Mouse (Mus musculus): ENCODE data around the gene Ank. TPM values are rescaled to one million over a fixed set of nuclear protein-coding genes. Genes with fewer than 3 reads are reported as not detected.
A peak's percentile ranks its signal among the peaks of the same experiment; 100 is the strongest.
"Not testable (repeated sequence)": the region's sequence is repeated elsewhere in the genome, so short reads cannot be mapped to it uniquely, and the experiment has no call there.

The Ank gene
- polyA plus RNA-seq, 1 experiment from 2014 or later = 15.0 TPM

DNA sequence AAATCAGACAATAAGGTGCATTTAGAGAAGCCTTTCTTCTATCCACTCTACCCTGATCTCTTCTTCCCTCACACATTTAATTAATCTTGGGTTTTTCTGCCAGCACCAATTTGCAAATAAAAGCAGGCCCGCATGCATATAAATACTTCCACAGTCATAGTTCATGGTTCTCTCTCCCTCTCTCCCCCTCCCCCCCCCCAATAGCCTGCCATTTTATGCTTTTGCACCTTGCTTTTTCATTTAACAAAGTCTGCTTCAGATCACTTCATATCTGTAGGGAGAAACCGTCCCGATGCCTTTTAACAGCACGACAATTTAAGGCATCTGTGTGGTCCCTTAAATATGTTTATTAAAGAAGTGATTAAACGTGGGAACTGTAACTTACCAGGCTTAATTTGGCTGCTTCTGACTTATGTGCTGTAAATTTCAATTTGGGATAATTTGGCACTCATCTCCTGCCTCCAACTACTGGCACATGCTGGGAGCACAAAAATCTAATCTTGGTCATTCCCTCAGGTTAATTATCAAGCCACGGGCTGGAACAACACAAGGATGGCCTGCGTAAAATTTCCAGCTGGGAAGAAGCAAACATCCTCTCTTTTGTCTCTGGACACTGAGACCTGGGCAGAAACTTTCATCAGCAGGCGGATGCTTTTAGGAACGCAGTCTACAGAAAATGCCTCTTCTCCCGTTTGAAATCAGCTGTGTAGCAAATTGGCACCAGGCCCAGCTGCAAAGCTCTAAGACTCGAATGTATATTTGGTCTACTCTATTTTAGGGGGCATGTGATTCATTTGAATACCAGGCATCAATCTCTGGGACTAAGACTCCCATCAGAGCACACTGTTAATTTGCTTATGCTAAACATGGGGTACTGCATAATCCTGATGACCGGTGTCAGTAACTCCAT lies 4.9 kb upstream of the Ank start:
- no peak overlapping the region for H3K4me2 ChIP-seq (ENCODE audit: low read length)
- H3K36me3 ChIP-seq (ENCODE audit: control insufficient read depth, insufficient read depth, low read length) = no peaks in the 10 kb centered on the region
- H3K4me1 ChIP-seq (ENCODE audit: control insufficient read depth, insufficient read depth, low read length) = peaks cover 13% of the 10 kb centered on the region
- H3K9me3 ChIP-seq (ENCODE audit: control insufficient read depth, low read length) = no peaks in the 10 kb centered on the region
- 31% methylated on average over 12 of the region's 12 CpGs for WGBS
- peak; percentile 70 for DNase-seq
- no peak overlapping the region for H3K4me3 ChIP-seq (replicated peaks; ENCODE audit: low read depth, low read length)
- H3K9ac ChIP-seq (replicated peaks; ENCODE audit: low read length) = no peak overlapping the region
- 0 out of 2 replicates have a peak overlapping the region, but pooled peaks have one; percentile 2 for H3K27ac ChIP-seq (replicated peaks; ENCODE audit: low read depth, low read length)
- no peaks in the 10 kb centered on the region for H3K27me3 ChIP-seq (ENCODE audit: control insufficient read depth, insufficient read depth, low read length)
- no peak for ATAC-seq (ENCODE audit: low FRiP score, low TSS enrichment)

DNA sequence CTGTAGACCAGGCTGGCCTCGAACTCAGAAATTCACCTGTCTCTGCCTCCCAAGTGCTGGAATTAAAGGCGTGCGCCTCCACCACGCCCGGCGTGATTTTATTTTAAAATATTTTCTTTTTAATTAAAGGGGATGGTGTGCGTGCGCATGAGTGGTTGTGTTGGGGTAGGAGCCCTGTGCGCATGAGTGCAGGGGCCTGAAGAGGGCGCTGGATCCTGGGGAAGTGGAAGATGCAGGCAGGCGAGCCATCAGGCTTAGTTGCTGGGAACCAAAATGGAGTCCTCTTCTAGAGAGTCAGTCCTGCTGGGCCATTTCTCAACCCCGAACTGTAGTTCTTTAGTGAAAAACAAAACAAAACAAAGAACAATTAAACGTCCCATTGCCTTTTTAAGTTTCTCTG lies 2.6 kb upstream of the Ank start:
- no peak for DNase-seq
- H3K4me2 ChIP-seq (ENCODE audit: low read length) = no peak overlapping the region
- no peak for ATAC-seq (ENCODE audit: low FRiP score, low TSS enrichment)
- no peak overlapping the region for H3K27ac ChIP-seq (replicated peaks; ENCODE audit: low read depth, low read length)
- H3K4me3 ChIP-seq (replicated peaks; ENCODE audit: low read depth, low read length) = no peak overlapping the region
- peaks cover 21% of the 10 kb centered on the region for H3K4me1 ChIP-seq (ENCODE audit: control insufficient read depth, insufficient read depth, low read length)
- no peaks in the 10 kb centered on the region for H3K9me3 ChIP-seq (ENCODE audit: control insufficient read depth, low read length)
- H3K9ac ChIP-seq (replicated peaks; ENCODE audit: low read length) = no peak overlapping the region
- WGBS = 93% methylated on average over 13 of the region's 13 CpGs
- H3K27me3 ChIP-seq (ENCODE audit: control insufficient read depth, insufficient read depth, low read length) = no peaks in the 10 kb centered on the region
- no peaks in the 10 kb centered on the region for H3K36me3 ChIP-seq (ENCODE audit: control insufficient read depth, insufficient read depth, low read length)

DNA sequence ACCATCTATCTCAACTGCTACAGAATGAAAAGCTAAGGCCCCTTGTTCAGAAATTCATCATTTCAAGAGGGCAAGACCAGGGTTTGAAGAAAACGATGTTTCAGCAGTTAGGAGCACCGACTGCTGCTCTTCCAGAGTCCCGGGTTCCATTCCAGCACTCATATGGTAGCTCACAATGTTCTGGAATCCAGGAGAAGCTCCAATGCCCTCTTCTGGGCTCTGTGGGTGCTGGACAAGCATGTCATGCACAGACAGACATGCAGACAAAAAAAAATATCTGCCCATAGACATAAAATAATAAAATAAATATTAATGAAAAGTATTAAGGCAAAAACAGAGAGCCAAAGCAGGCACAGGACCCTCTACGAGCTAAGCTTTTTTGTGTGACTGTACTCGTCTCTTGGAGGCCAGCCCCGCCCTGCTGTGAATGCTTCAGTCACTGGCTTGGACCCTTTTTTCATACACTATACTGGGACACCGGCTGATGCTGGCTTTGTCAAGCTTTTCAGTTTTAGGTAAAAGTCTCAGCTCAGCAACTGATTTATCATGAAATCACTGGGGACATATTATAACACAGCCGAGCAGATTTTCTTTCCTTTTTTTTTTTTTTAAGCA lies 979 bp upstream of the Ank start:
- Histone ChIP-seq H3K27me3 (ENCODE audit: control insufficient read depth, insufficient read depth, low read length) (no peaks in the 10 kb centered on the region), H3K4me3 (replicated peaks; ENCODE audit: low read depth, low read length) (peak overlapping the region; percentile 86), H3K36me3 (ENCODE audit: control insufficient read depth, insufficient read depth, low read length) (no peaks in the 10 kb centered on the region), H3K4me1 (ENCODE audit: control insufficient read depth, insufficient read depth, low read length) (peaks cover 25% of the 10 kb centered on the region), H3K9me3 (ENCODE audit: control insufficient read depth, low read length) (no peaks in the 10 kb centered on the region), H3K4me2 (ENCODE audit: low read length) (peak overlapping the region; percentile 62), H3K27ac (replicated peaks; ENCODE audit: low read depth, low read length) (peak overlapping the region; percentile 97), H3K9ac (replicated peaks; ENCODE audit: low read length) (peak overlapping the region; percentile 97)
- ATAC-seq (ENCODE audit: low FRiP score, low TSS enrichment) (no peak), DNase-seq (peak; percentile 76)
- WGBS = 17% methylated on average over 8 of the region's 8 CpGs

DNA sequence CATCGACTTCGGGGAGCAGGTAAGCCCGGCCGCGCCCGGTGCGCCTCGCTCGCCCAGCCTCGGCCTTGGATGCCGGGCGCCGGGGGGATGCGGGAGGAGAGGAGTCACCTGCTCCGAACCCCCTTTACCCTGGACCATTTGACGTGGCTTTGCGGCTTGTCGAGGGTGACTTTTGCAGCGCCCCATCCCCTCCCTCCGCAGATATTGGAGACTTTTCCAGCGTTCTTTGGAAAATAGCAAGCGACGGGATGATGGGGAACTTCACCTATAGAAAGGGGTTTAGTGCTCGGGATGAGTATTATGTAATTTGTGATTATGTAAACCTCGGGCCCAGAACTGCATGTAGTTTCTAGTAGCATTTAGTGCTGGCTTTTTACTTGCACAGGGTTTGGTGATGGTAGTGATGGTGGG lies 609 bp downstream of the Ank start:
- DNase-seq (no peak), ATAC-seq (ENCODE audit: low FRiP score, low TSS enrichment) (no peak; the same call in 1 of the 2 replicates)
- peak overlapping the region; percentile 97 for H3K9ac ChIP-seq (replicated peaks; ENCODE audit: low read length)
- H3K4me1 ChIP-seq (ENCODE audit: control insufficient read depth, insufficient read depth, low read length) = peaks cover 15% of the 10 kb centered on the region
- no peaks in the 10 kb centered on the region for H3K36me3 ChIP-seq (ENCODE audit: control insufficient read depth, insufficient read depth, low read length)
- H3K27me3 ChIP-seq (ENCODE audit: control insufficient read depth, insufficient read depth, low read length) = no peaks in the 10 kb centered on the region
- peak overlapping the region; percentile 86 for H3K4me3 ChIP-seq (replicated peaks; ENCODE audit: low read depth, low read length)
- no peaks in the 10 kb centered on the region for H3K9me3 ChIP-seq (ENCODE audit: control insufficient read depth, low read length)
- H3K27ac ChIP-seq (replicated peaks; ENCODE audit: low read depth, low read length) = peak overlapping the region; percentile 97
- WGBS = under 1% methylated on average over 25 of the region's 25 CpGs
- H3K4me2 ChIP-seq (ENCODE audit: low read length) = peak overlapping the region; percentile 62

DNA sequence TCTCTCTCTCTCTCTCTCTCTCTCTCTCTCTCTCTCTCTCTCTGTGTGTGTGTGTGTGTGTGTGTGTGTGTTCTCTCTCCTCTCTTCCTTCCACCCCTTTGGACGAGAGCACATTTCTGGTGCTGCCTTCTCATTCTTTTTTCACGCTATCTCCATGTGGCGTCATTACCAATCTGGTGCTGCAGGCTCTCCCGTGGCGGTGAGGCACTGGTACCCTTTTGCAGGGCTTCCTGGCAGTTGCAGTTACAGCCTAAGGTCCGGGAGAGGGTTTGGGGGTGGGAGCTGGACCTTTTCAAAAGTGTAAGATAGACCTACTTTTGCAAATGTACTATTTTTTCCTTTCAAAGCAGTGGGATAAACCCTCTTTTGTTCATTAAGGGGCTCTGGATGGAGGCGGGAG lies 1.2 kb downstream of the Ank start:
- WGBS = 6% methylated on average over 7 of the region's 7 CpGs
- no peak for ATAC-seq (ENCODE audit: low FRiP score, low TSS enrichment)
- peak; percentile 66 for DNase-seq

DNA sequence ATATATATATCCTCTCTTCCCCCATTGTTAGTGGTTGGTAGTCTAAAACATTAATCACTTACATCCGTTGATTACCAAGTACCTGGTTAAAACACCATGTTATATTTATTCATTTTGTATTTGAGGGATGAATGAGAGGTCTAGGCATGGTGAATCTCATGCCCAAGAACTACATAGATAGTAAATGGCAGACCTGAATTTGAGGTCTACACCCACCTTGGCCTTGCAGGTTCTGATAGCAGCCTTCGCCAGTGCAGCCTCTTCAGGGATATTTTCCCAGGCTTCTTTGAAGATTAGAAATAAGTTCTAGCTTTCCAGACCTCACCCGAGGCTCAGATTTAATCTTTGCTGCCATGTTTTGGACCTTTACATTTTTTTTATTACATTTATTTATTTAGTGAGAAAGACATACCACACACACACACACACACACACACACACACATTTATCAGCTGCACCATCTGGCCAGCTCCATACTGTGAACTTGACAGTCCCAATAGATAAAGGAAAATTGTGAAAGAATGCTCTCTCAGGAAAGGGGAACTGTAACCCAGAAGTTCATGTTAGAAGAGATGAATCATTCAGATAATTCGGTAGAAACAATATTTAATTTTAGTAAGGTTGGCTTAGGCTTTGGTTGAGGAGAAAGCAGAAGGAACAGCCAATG lies 2.5 kb downstream of the Ank start:
- Histone ChIP-seq H3K9ac (replicated peaks; ENCODE audit: low read length) (no peak overlapping the region), H3K36me3 (ENCODE audit: control insufficient read depth, insufficient read depth, low read length) (no peaks in the 10 kb centered on the region), H3K27ac (replicated peaks; ENCODE audit: low read depth, low read length) (no peak overlapping the region), H3K27me3 (ENCODE audit: control insufficient read depth, insufficient read depth, low read length) (no peaks in the 10 kb centered on the region), H3K4me1 (ENCODE audit: control insufficient read depth, insufficient read depth, low read length) (peaks cover 15% of the 10 kb centered on the region), H3K4me2 (ENCODE audit: low read length) (no peak overlapping the region), H3K4me3 (replicated peaks; ENCODE audit: low read depth, low read length) (no peak overlapping the region), H3K9me3 (ENCODE audit: control insufficient read depth, low read length) (no peaks in the 10 kb centered on the region)
- 83% methylated on average over 4 of the region's 4 CpGs for WGBS
- DNase-seq = no peak
- no peak for ATAC-seq (ENCODE audit: low FRiP score, low TSS enrichment)

More for the DNA sequence above, 1.2 kb downstream of the Ank start:
- Histone ChIP-seq H3K27me3 (ENCODE audit: control insufficient read depth, insufficient read depth, low read length) (no peaks in the 10 kb centered on the region), H3K27ac (replicated peaks; ENCODE audit: low read depth, low read length) (0 out of 2 replicates have a peak overlapping the region, but pooled peaks have one; percentile 97), H3K9me3 (ENCODE audit: control insufficient read depth, low read length) (no peaks in the 10 kb centered on the region), H3K4me2 (ENCODE audit: low read length) (peak overlapping the region; percentile 62), H3K4me1 (ENCODE audit: control insufficient read depth, insufficient read depth, low read length) (peaks cover 15% of the 10 kb centered on the region), H3K36me3 (ENCODE audit: control insufficient read depth, insufficient read depth, low read length) (no peaks in the 10 kb centered on the region), H3K4me3 (replicated peaks; ENCODE audit: low read depth, low read length) (peak overlapping the region; percentile 86), H3K9ac (replicated peaks; ENCODE audit: low read length) (peak overlapping the region; percentile 97)

DNA sequence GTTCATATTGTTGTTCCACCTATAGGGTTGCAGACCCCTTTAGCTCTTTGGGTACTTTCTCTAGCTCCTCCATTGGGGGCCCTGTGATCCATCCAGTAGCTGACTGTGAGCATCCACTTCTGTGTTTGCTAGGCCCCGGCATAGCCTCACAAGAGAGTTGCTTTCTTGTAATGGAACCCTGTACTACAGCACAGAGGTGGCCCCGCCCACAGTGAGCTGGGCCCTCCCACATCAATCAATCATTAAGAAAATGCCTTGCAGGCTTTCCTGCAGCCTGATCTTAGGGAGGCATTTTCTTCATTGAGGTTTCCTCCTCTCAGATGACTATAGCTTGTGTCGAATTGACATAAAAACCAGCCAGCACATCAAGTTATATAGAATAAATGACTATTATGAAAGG lies 3.9 kb downstream of the Ank start:
- not testable (repeated sequence) for H3K27me3 ChIP-seq (ENCODE audit: control insufficient read depth, insufficient read depth, low read length); H3K4me3 ChIP-seq (replicated peaks; ENCODE audit: low read depth, low read length); H3K36me3 ChIP-seq (ENCODE audit: control insufficient read depth, insufficient read depth, low read length); H3K9ac ChIP-seq (replicated peaks; ENCODE audit: low read length); H3K27ac ChIP-seq (replicated peaks; ENCODE audit: low read depth, low read length); ATAC-seq (ENCODE audit: low FRiP score, low TSS enrichment); H3K4me2 ChIP-seq (ENCODE audit: low read length); H3K9me3 ChIP-seq (ENCODE audit: control insufficient read depth, low read length); DNase-seq
- 77% methylated on average over 3 of the region's 3 CpGs for WGBS
- peaks cover 14% of the 10 kb centered on the region for H3K4me1 ChIP-seq (ENCODE audit: control insufficient read depth, insufficient read depth, low read length)

DNA sequence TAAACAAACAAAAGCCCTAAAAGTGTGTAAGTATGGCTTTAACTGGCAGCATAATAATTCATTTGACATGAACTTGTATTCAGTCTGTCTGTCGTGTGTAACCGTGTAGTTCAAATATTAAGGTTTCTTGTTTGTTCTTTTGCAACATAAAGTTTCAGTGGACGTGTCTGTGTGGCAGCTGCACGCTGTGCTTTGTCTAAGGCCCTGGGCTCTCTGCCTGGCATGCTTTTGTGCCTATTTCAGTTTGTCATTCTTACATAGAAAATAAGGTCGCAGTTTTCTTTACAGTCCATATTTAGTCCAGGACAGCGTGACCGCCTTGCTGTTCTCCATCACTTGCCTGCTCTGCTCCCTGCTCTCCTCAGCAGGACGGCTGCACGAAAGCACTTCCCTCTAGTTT lies 5.8 kb downstream of the Ank start:
- ATAC-seq (ENCODE audit: low FRiP score, low TSS enrichment) (no peak; the same call in 1 of the 2 replicates), DNase-seq (peak; percentile 40)
- no peak overlapping the region for H3K4me3 ChIP-seq (replicated peaks; ENCODE audit: low read depth, low read length)
- H3K27ac ChIP-seq (replicated peaks; ENCODE audit: low read depth, low read length) = no peak overlapping the region
- H3K9ac ChIP-seq (replicated peaks; ENCODE audit: low read length) = peak overlapping the region; percentile 14; the same call in 1 of the 2 replicates
- peak overlapping the region; percentile 21 for H3K4me2 ChIP-seq (ENCODE audit: low read length)
- 20% methylated on average over 9 of the region's 9 CpGs for WGBS
- no peaks in the 10 kb centered on the region for H3K27me3 ChIP-seq (ENCODE audit: control insufficient read depth, insufficient read depth, low read length)
- H3K4me1 ChIP-seq (ENCODE audit: control insufficient read depth, insufficient read depth, low read length) = peaks cover 12% of the 10 kb centered on the region
- no peaks in the 10 kb centered on the region for H3K9me3 ChIP-seq (ENCODE audit: control insufficient read depth, low read length)
- no peaks in the 10 kb centered on the region for H3K36me3 ChIP-seq (ENCODE audit: control insufficient read depth, insufficient read depth, low read length)
